Mouse (Mus musculus): ENCODE measurements around the gene Pam.
"Not testable (repeated sequence)": the region's sequence is repeated elsewhere in the genome, so short reads cannot be mapped to it uniquely, and the experiment has no call there.

The Pam gene

GRCm38 (mm10) chr1:98031802-98032201, 63.6 kb downstream of the Pam start:
- DNase-seq: no peak

GRCm38 (mm10) chr1:98029025-98029424, 66.4 kb downstream of the Pam start:
- no peak for DNase-seq

DNA sequence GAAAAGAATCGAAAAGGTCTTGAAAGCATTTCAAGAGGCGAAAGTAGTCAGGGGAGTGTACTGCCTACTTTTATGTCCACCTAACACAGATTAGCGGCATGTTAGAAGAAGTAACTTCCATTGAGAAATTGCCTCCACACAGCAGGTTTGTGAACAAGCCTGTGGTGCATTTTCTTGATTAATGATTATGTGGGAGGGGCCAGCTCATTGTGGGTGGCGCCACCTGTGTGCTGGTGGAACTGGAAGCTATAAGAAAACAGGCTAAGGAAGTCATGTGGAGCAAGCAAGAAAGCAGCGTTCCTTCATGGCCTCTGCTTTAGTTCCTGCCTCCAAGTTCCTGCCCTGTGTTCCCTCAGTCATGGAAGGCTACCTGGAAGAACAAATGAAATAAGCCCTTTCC, 67.0 kb downstream of the Pam start:
- no peak for DNase-seq

DNA sequence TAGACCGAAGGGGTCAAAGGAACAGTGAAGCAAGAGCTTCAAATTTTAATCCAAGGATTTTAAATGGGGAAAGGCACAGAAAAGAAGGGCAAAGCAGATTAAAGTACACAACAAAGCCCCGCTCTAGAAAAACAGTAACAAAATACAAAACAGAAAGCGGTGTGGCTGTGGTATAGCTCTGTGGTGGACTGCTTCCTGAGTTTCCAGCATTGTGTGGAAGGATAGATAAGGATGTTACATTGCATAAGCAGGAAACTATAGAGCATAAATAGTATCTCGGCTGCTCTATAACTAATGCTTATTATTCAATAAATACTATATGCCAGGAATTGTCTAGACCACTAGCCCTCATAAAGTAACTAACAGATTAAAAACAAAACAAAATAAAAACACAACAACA, 67.5 kb downstream of the Pam start:
- no peak for DNase-seq

GRCm38 (mm10) chr1:98025924-98026640, 69.4 kb downstream of the Pam start:
- peak; percentile 28 to 40 for DNase-seq

DNA sequence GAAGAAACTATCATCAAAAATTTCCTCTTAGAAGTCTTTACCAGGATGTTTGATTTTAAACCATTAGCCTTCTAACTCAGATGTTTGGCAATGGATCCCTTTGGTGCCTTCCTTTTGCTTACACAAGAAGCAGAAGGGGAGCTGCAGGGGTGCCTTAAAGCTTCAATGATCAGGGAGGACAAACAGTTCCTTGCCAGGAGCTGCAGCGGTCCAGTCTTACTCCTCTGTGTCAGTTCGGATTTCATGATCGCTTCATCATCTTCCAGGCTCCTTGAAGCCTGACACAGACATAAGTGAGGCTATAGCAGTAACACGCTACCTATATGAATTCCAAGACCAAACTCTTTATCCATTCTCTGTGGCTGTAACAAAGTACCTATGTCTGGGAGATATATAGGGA, 71.6 kb downstream of the Pam start:
- no peak for DNase-seq

DNA sequence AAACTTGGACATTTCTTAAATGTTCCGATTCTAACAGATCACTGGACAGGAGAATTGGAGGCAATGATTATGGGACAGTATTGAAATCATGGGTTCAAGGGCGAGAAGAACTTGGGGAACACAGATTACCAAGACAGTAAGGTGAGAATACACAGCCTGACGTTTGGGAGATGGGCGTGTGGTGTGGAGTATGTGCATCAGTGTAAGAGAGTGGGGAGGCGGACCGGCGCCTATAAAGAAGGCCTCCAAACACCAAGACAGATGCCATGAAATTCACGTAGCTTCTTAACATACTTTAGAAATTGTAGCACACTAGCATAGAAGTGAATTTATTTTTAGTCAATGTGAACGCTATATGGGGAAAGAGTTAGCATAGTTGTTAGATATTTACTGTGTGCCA, 76.5 kb downstream of the Pam start:
- DNase-seq: no peak

GRCm38 (mm10) chr1:98016004-98016848, 79.2 kb downstream of the Pam start:
- DNase-seq: no peak

DNA sequence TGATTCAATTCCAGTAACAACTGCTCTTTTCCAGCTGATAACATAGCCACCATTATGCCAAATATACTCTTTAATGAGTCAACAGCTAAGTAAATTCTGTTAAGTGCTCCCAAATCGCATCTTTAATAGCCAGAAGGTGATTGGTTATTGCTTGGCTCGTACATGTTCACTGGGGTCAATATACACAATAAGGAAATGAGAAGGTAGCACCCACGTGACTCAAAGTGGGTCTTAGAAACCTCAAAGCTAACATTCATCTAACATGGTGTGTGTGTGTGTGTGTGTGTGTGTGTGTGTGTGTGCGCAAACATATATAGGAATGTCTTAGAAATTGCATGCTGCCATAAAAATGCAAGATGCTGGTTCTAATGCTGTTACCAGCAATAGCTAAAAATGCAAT, 79.9 kb downstream of the Pam start:
- no peak for DNase-seq

DNA sequence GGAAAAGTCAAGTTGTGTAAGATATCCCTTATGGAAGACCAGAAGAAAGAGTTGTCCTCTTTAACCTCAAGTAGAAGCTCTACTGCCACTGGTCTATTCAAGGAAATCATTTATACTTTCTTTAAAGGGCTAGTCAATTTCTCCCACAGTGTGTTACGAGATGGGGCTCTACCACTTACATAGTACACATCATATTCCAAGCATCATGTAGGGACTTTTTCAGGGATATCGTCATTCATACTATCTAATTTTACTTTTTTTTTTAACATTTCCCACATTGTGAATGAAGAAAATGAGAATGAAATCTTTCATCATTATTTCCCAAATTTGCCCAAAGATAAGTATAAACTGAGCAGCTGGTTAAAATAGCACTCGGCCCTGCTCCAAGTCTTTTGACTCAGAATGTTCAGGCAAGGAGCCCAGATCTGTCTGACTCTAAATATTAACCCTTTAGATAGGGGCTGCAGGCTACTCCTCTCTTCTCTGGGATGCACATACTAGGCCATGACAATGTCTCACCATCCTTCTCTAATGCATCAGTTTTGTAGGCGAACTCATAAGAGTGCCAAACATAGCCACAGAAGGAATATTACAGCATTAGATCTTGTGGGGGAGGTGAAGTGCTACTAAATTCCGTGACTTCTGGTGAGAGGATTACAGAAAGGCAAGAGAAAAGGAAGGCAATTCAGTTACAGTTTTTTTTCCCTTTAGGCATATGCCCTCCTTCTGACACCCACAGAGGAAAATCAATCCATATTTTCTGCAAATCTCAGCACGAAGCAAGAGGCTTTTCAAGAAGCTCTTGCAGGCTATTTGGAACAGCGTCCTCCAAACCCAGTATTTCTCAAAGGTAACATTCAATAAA, 92.7 kb downstream of the Pam start:
- DNase-seq: peak in 1 of 2 experiments; percentile 39

DNA sequence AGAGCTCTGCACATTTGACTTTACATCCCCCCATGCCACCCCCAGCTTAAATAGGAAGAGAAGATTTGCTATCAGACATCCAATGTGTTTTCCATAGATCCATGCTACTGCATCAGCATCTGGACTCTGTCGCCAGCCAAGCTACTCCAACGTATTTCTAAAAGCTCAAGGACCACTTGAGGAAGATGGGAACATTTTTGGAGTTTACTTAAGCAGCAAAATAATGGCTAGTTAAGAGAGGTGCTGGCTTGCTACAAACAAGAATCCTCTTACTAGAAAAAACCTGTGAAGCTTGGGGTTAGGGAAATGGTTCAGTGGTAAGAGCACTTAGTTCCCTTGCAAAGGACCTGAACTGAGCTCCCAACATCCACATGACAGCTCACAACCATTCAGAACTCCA, 96.0 kb downstream of the Pam start:
- no peak for DNase-seq

GRCm38 (mm10) chr1:97998961-97999360, 96.5 kb downstream of the Pam start:
- not testable (repeated sequence) for DNase-seq

DNA sequence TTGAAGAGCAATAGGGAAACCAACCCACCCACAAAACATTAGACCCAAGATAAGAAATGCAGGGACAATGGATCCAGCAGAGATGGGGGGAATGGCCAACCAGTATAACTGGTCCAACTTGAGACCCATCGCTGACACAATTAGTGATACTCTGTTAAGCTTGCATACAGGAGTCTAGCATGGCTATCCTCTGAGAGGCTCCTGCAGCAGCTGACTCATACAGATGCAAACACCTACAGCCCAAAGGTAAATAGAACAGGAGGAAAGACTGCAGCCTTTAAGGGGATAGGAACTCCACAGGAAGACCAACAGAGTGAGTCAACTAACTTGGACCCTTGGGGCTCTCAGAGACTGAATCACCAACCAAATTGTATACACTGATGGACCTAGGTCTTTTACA, 98.4 kb downstream of the Pam start:
- DNase-seq: no peak

DNA sequence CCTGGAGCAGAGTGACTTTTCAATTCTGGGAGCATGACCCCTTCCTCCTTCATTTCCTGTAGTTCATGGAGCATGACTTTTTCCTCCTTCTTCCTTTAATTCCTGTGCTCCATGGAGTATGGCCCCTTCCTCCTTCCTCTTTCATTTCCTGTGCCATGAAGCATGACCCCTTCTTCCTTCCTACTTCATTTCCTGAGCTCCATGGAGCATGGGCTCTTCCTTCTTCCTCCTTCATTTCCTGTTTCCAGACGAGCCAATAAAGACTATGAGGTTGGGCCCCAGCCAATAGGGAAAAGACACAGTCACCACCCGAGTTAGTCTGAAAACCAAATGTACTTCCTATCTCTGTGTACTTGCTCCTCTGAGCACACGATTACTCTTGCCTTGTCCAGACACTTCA, 103.5 kb downstream of the Pam start:
- DNase-seq: no peak

DNA sequence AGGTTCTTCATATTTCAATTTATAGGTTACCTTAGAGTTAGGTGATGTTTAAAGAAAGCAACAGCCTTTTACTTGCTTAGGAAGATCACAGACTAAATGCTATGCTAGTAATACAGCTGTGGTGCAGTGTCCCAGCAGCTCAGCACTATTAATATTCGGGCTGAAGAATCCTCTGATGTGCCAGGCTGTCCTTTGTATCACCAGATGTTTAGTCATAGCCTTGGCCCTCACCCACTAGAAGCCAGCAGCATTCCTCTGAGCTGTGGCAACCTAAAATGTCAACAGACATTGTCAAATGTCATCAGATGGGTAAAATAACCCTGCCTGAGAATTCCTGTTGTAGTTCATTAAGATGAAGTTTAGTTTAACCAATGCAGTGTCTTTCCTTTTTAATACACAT, 112.3 kb downstream of the Pam start:
- DNase-seq: no peak

GRCm38 (mm10) chr1:97979422-97979821, 116.0 kb downstream of the Pam start:
- DNase-seq: no peak

- DNase-seq: no peak
Observed at GRCm38 (mm10) chr1:97977521-97977920, 117.9 kb downstream of the Pam start.

DNA sequence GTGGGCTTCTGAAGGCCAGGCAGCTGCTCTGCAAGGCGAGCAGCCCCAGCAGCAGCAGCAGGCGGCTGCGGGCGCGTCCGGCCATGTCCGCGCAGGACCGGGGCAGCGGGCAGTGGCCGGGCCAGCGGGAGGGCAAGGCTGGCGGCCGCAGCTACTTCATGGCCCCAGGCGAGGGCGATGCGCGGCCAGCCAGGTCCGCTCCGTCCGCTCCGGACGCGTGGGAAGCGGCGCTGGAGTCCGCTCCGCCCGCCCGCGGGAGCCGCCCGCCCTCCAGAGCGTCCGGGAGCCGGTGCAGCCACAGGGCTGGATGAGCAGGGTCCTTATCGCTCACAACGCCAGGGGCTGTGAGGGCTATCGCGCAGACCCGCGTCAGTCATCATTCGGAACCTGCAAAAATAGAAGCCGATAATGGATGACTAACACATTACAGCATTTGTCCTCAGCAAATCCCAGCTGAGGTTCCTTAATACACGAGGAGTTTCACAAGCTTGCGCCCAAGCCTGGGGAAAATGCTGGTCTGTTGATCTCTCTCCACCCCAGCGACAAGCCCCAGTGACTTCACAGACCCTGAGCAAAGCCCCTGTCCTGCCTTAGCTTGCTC, 118.5 kb downstream of the Pam start:
- peak; percentile 58 to 66 for DNase-seq

- DNase-seq: no peak
Observed at GRCm38 (mm10) chr1:97976072-97976471, 119.4 kb downstream of the Pam start.

GRCm38 (mm10) chr1:97974968-97975367, 120.5 kb downstream of the Pam start:
- DNase-seq: no peak

DNA sequence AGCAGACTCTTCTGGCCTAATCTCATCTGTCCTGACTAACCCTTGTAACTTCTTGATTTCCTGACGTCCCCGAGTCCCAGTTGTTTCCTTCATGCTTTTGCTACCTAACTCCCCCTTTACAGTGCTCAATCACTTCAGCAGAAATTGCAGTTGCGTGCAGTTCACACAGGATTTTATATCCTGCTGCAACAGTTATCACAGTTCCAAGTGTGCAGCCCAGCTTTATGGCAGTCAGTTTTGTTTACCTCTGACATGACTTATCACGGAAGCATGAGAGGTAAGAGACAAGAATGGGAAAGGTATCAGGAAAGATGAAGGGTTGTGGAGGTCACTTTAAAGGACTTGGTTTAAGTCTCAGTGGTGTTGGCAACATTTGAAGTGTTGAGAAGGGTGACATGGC, 125.7 kb downstream of the Pam start:
- DNase-seq: no peak

DNA sequence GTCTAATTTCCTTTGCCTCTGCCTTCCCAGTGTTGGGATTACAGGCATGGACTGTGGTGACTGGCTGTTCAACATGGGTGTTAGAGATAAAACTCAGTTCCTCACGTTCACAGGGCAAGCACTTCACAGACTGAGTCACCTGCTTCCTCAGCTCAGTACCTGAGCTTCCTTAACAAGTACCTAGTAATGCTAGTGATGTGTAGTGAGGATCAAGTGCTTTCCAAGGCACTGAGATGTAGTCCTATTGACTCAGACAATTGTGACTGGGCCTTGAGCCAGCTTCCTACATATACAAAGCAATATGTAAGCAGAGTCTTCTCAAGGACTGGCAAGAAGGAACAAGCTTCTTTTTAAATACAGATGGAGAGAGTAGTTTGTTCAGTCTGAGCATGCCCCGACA, 131.7 kb downstream of the Pam start:
- DNase-seq: no peak

- no peak for DNase-seq
Observed at GRCm38 (mm10) chr1:97962134-97962533, 133.3 kb downstream of the Pam start.

All from kidney, adult 8-10 months (tissue).